Mouse (Mus musculus) T-helper 1 cell (primary cell): ENCODE data around the gene Svs1.

Source experiments
- in situ Hi-C: fragments of 300-600 bp; cut with MboI, MseI; formaldehyde crosslinking; loops from one replicate; pipeline ENCODE4 v1.15.1; 2025; ENCODE audit warnings: high pct_unique_total_duplicates

Gene Svs1

GRCm38 (mm10) chr6:49009161-49009555, 22.5 kb downstream of the Svs1 start:
- in situ Hi-C loops, result loop anchor here (25.0 kb wide), 1 partner anchor 1347 kb away; no protein-coding TSS in a partner anchor

GRCm38 (mm10) chr6:49009665-49010064, 23.0 kb downstream of the Svs1 start:
- in situ Hi-C loops, result loop anchor here (25.0 kb wide), 1 partner anchor 1347 kb away; no protein-coding TSS in a partner anchor

GRCm38 (mm10) chr6:49011191-49011590, 24.5 kb downstream of the Svs1 start:
- in situ Hi-C loops, result loop anchor here (25.0 kb wide), 1 partner anchor 1349 kb away; no protein-coding TSS in a partner anchor

GRCm38 (mm10) chr6:49013023-49013422, 26.4 kb downstream of the Svs1 start:
- in situ Hi-C loops, result loop anchor here (25.0 kb wide), 1 partner anchor 1351 kb away; no protein-coding TSS in a partner anchor

DNA sequence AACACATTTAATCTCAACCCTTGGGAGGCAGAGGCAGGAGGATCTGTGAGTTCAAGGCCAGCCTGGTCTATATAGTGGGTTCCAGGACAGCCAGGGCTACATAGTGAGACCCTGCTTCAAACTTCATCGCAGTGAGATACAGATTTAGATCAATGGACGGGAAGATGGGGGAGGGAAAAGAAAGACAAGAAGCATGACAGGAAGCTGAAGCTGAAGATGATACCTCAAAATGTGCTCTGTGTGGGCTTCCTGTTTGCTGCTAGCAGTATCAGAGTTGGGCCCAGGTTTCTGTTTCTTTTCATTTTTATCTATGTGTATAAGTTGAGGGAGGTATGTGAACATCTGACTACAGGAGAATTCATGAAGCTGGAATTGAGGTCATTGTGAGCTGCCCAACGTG, 26.8 kb downstream of the Svs1 start:
- in situ Hi-C loops, result loop anchor here (25.0 kb wide), 1 partner anchor 1351 kb away; no protein-coding TSS in a partner anchor

- in situ Hi-C loops, result loop anchor here (25.0 kb wide), 1 partner anchor 1355 kb away; no protein-coding TSS in a partner anchor
These were observed 30.5 kb downstream of the Svs1 start for GRCm38 (mm10) chr6:49017150-49017549.

DNA sequence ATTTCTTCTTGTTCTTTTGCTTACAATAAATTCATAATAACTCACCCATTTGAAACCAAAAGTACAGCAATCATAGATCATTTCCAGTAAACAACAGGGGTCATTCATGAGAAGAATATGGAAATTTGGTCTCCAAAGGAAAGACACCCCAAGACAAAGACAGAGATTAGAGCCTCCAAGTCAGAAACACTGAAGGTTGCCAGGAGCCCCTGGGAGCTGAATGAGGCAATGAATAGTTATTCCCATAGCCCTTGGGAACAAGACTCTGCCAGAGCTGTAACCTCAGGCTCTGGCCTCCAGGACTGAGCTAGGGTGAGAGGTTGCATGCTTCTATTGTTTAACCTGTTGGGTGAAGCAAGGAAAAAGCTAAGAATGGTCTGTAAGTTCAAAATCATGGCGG, 32.7 kb downstream of the Svs1 start:
- in situ Hi-C loops, result loop anchor here (25.0 kb wide), 1 partner anchor 1357 kb away; no protein-coding TSS in a partner anchor

DNA sequence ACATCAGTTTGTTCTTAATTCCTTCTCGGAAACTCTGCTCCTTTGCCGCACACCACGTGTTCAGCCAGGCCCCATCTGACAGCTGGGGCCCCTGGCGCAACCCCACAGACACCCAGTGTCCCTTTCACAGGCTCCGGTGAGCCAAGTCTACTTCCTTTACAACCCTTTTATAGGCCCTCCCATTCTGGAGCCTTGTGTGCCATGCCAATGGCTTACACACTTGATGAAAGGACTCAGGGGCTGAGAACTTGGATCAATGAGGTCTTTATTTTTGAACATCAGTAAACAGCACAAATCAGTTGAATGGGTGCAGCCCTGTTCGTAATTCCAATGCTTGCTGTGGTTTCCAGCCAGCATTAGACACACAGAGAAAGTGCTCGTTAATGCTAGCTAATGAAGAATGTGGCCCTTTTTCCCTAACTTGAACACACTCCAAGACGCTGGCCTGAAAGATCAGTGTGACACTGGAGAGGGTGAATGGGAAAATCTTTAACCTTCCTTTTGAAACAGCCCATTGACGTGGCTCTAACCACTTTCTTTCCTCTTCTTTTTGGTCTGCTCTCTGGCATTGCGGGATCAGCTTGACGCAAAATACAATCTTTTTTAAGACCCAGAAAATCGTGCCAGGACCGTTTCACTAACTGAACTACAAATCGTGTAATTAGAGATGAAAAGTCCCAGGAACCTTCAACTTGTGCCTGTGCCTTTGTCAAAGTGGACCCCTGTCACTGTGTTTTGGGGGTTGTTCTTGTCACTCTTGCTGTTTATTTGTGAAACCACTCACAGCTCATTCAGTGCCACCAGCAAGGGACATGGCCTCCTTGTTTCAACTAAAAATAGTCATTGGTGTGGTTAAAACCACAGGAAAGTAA, 34.7 kb downstream of the Svs1 start:
- in situ Hi-C loops, result loop anchor here (25.0 kb wide), 1 partner anchor 1359 kb away; no protein-coding TSS in a partner anchor

GRCm38 (mm10) chr6:49022384-49022783, 35.7 kb downstream of the Svs1 start:
- in situ Hi-C loops, result loop anchor here (25.0 kb wide), 1 partner anchor 1360 kb away; no protein-coding TSS in a partner anchor

GRCm38 (mm10) chr6:49023315-49023714, 36.7 kb downstream of the Svs1 start:
- in situ Hi-C loops, result loop anchor here (25.0 kb wide), 1 partner anchor 1361 kb away; no protein-coding TSS in a partner anchor

GRCm38 (mm10) chr6:49025290-49025689, 38.6 kb downstream of the Svs1 start:
- in situ Hi-C loops, result no loop called here

DNA sequence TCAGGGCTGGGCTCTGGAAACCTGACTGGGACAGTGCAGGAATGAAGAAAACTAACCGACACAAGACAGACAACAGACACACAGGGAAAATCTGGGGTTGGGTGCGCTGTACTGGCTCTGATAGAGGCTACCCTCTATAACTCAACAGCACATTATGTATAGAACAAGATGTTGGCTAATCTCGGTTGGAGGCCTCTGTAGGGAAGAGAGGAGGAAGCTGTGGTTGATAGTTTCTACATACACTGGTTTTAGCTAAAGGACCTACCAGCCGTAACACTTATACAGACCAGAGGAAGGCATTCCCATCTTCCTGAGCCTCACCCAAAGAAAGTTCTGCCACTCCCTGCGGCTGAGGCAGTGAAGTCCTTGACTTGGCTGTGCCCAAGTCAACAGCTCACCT, 39.8 kb downstream of the Svs1 start:
- in situ Hi-C loops, result no loop called here

- in situ Hi-C loops, result no loop called here
These were observed 41.4 kb downstream of the Svs1 start for GRCm38 (mm10) chr6:49028019-49028418.

DNA sequence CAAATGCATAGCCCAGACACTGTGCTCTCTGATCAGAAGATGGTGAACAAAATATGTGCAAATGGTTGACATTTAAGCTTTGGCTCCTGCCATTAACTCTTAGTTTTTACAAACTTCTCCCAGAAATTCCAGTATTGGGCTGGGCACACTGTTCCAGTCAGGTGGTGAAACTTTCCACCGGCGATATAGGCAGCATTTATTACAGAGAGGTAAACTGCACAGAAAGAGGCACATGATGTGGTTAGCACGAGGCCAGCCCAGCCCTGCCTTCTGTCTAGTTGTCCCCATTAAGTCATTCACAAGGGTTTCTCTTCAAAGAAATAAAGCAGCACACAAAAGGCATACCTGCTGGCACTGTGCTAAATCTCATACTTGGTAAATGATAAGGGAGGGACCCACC, 42.0 kb downstream of the Svs1 start:
- in situ Hi-C loops, result no loop called here

DNA sequence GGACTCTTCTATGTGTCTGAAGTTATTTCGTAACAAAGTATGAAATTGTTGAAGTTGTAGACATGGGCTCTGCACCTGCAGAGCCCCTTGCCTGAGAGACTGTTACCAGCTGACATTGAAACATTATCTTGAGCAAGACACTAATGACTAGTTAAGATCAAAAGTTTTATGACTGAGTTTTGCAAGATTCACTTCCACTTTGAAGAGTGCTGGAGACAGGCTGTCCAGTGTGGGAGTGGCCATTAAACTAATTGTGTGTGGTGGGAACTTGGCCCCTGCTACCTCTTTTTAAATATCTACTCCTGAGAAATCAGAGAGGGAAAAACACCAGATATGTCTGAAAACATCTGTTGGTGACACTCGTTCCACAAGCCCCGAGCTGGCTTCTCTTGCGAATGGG, 44.6 kb downstream of the Svs1 start:
- in situ Hi-C loops, result no loop called here

DNA sequence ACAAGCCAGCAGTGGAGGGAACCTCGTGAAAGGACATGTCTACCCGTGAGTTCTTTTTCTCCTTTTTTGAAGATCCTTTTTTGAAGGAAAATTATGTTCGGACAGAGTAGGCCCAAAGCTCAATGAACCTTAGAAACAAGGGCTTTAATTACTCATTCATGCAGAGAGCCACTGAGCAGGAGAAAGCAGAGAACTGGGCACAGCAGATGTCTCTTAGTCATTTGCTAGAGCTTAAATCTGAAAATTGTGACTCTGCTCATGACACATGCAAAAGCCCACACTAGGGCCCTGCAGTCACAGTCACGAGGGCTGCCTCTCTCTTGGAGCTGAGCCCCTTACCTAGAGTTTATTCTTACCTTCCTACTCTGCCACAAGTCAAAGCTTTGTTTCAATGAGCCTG, 46.1 kb downstream of the Svs1 start:
- in situ Hi-C loops, result no loop called here

- in situ Hi-C loops, result no loop called here
These were observed 49.9 kb downstream of the Svs1 start, which contains the start of gene Gpnmb for GRCm38 (mm10) chr6:49036275-49037267. Gene Gpnmb, plus strand, starts transcription at chr6:49036546.

- in situ Hi-C loops, result no loop called here
These were observed 50.6 kb downstream of the Svs1 start for GRCm38 (mm10) chr6:49037268-49037662.

DNA sequence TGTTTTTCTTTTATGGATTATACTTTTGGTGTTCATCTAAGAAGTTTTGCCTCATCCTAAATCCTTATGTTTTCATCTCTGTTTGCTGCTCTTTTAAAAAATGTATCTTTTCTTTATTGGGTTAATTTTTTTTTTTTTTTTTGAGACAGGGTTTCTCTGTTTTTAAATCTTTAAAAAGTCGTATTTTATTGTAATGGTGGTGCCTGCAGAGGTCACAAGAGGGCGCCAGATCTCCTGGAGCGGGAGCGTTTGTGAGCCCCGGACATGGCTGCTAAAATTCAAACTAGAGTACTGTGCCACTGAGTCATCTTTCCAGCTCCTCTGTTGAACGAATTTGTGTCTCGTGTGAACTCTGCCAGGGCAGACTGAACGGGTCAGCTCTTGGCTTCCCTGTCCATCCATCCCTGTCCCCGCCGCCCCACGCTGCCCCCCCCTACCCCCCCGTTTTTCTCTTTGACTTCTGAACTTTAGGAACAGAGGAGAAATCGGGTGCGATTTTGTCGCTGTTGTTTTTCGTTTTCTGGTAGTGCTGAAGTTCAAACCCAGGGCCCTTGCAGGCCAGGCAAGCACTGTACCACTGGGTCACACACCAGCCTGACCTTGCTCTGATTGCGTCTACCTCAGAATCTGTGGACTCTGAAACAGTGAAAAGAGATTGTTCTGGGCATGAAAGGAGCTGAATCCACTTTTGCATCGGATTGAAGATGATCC, 53.0 kb downstream of the Svs1 start:
- in situ Hi-C loops, result no loop called here
